Mouse (Mus musculus): ENCODE measurements at regions not wholly inside any gene's neighbourhood (a gene's known extent, or its start where the extent isn't known, plus 50 kb on each side); places are given as distances from the start of the nearest gene placed in this dataset.

GRCm38 (mm10) chr6:148719062-148719461 lies 112.2 kb downstream of the Ipo8 start:
- Histone ChIP-seq H3K4me3 (replicated peaks) (no peak overlapping the region), H3K27me3 (no peaks in the 10 kb centered on the region), H3K9me3 (replicated peaks) (no peaks in the 10 kb centered on the region), H3K4me1 (no peaks in the 10 kb centered on the region), H3K9ac (no peak overlapping the region), H3K27ac (replicated peaks) (no peak overlapping the region), H3K36me3 (no peaks in the 10 kb centered on the region), H3K4me2 (replicated peaks) (no peak overlapping the region)
- no peak for ATAC-seq (ENCODE audit: insufficient number of reproducible peaks, low FRiP score, low TSS enrichment, low read depth)

DNA sequence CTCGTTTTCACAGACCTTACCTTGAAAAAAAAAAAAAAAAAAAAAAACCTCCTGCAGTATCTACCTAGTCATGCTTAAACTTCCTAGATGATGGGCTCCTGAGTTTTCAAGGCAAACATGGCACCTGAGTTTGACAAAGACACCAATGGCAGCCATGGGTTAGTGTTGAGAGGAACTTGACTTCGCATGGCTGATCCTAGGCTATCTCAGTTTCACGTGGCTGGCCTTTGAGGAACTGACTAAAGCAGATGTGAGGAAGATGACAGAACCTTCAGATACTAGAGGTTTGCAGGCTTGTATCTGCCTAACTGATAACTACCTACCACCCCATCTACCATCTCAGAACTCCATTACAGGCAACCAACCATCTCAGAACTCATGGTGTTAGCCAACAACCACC lies 120.9 kb downstream of the Ipo8 start:
- WGBS, result 81% methylated on average over 3 of the region's 3 CpGs
- no peaks in the 10 kb centered on the region for H3K9me3 ChIP-seq (replicated peaks)
- no peak overlapping the region for H3K4me3 ChIP-seq (replicated peaks)
- no peak for ATAC-seq (ENCODE audit: insufficient number of reproducible peaks, low FRiP score, low TSS enrichment, low read depth)
- no peaks in the 10 kb centered on the region for H3K27me3 ChIP-seq
- H3K9ac ChIP-seq, result no peak overlapping the region
- H3K4me2 ChIP-seq (replicated peaks), result no peak overlapping the region
- H3K36me3 ChIP-seq, result no peaks in the 10 kb centered on the region
- no peak overlapping the region for H3K27ac ChIP-seq (replicated peaks)
- H3K4me1 ChIP-seq, result no peaks in the 10 kb centered on the region

GRCm38 (mm10) chr6:148708389-148708788 lies 122.9 kb downstream of the Ipo8 start:
- H3K4me1 ChIP-seq, result no peaks in the 10 kb centered on the region
- H3K27me3 ChIP-seq, result no peaks in the 10 kb centered on the region
- no peak overlapping the region for H3K27ac ChIP-seq (replicated peaks)
- no peak for ATAC-seq (ENCODE audit: insufficient number of reproducible peaks, low FRiP score, low TSS enrichment, low read depth)
- no peak overlapping the region for H3K4me2 ChIP-seq (replicated peaks)
- 65% methylated on average over 2 of the region's 2 CpGs for WGBS
- no peaks in the 10 kb centered on the region for H3K9me3 ChIP-seq (replicated peaks)
- no peaks in the 10 kb centered on the region for H3K36me3 ChIP-seq
- H3K4me3 ChIP-seq (replicated peaks), result no peak overlapping the region
- no peak overlapping the region for H3K9ac ChIP-seq

DNA sequence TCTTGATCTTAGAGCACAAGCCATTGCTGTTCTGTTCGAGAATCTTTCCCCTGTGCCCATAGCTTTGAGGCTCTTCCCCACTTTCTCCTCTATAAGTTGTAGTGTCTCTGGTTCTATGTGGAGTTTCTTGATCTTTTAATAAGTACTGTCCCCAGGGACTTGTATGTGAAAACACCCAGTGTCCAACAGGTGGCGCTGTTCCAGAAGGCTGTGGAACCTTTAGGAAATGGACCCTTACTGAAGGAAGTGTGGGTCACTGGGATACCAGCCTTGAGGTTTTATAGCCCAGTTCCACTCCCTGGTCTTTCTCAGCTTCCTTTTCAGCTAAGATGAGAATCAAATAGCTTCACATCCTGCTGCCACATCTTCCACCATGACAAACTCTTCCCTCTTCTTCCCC lies 125.6 kb downstream of the Ipo8 start:
- H3K36me3 ChIP-seq, result no peaks in the 10 kb centered on the region
- no peak overlapping the region for H3K4me3 ChIP-seq (replicated peaks)
- no peak overlapping the region for H3K4me2 ChIP-seq (replicated peaks)
- H3K4me1 ChIP-seq, result no peaks in the 10 kb centered on the region
- no peak overlapping the region for H3K9ac ChIP-seq
- H3K27me3 ChIP-seq, result no peaks in the 10 kb centered on the region
- 26% methylated on average over 2 of the region's 2 CpGs for WGBS
- H3K27ac ChIP-seq (replicated peaks), result no peak overlapping the region
- H3K9me3 ChIP-seq (replicated peaks), result no peaks in the 10 kb centered on the region
- ATAC-seq (ENCODE audit: insufficient number of reproducible peaks, low FRiP score, low TSS enrichment, low read depth), result no peak

DNA sequence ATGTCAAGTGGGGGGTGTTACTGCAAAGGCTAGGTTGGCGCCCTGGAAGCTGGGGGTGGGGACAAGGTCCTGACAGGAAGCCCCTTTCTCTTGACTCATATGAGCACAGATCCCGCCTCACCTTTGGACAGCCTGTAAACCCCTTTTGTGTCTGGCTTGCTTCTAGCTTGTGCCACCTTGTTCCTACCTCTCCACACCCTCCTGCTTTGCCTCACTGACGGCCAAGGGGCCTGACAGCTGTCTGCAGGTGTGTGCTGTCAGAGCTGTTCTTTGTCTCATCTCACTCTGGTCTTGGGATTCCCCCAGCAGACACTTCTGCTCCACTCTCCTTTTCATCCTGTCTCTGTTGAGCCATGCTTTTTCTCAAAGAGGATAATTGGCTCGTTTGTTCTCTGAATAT lies 137.9 kb downstream of the Ipo8 start:
- Histone ChIP-seq H3K36me3 (no peaks in the 10 kb centered on the region), H3K4me2 (replicated peaks) (no peak overlapping the region), H3K9ac (no peak overlapping the region), H3K27me3 (no peaks in the 10 kb centered on the region), H3K4me3 (replicated peaks) (no peak overlapping the region), H3K9me3 (replicated peaks) (no peaks in the 10 kb centered on the region), H3K4me1 (no peaks in the 10 kb centered on the region), H3K27ac (replicated peaks) (no peak overlapping the region)
- ATAC-seq (ENCODE audit: insufficient number of reproducible peaks, low FRiP score, low TSS enrichment, low read depth), result no peak
- 38% methylated on average over 4 of the region's 4 CpGs for WGBS

GRCm38 (mm10) chr6:148687770-148688169 lies 143.5 kb downstream of the Ipo8 start:
- Histone ChIP-seq H3K4me2 (replicated peaks) (no peak overlapping the region), H3K36me3 (no peaks in the 10 kb centered on the region), H3K9me3 (replicated peaks) (no peaks in the 10 kb centered on the region), H3K27ac (replicated peaks) (no peak overlapping the region), H3K27me3 (no peaks in the 10 kb centered on the region), H3K4me1 (no peaks in the 10 kb centered on the region), H3K4me3 (replicated peaks) (no peak overlapping the region), H3K9ac (no peak overlapping the region)
- ATAC-seq (ENCODE audit: insufficient number of reproducible peaks, low FRiP score, low TSS enrichment, low read depth), result no peak
- WGBS, result 15% methylated on average over 4 of the region's 4 CpGs

DNA sequence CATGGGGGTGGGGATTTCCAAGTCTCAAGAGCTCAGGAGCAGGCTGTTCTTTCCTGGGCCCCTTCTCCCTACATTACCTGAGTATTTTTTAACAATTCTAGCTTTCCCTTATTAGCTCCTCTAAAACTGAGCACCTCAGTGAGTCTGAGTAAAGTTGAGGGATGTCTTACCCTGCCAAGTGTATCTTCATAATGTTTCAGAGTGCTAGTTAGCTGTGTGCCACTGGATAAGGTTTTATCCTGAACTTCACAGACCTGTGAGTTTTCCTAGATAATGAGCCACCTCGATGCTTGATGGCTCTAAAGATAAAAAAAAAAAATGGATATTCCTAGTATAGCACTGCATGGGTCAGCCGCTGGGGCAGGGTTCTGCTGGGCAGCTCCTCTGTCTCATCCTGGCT lies 171.1 kb downstream of the Ipo8 start:
- Histone ChIP-seq H3K9me3 (replicated peaks) (no peaks in the 10 kb centered on the region), H3K36me3 (no peaks in the 10 kb centered on the region), H3K27me3 (no peaks in the 10 kb centered on the region), H3K27ac (replicated peaks) (no peak overlapping the region), H3K9ac (no peak overlapping the region), H3K4me3 (replicated peaks) (no peak overlapping the region), H3K4me2 (replicated peaks) (no peak overlapping the region), H3K4me1 (no peaks in the 10 kb centered on the region)
- ATAC-seq (ENCODE audit: insufficient number of reproducible peaks, low FRiP score, low TSS enrichment, low read depth), result no peak
- WGBS, result 85% methylated on average over 2 of the region's 2 CpGs

- no peak overlapping the region for H3K27ac ChIP-seq (replicated peaks)
- H3K4me1 ChIP-seq, result no peaks in the 10 kb centered on the region
- no peak overlapping the region for H3K9ac ChIP-seq
- H3K4me2 ChIP-seq (replicated peaks), result no peak overlapping the region
- H3K36me3 ChIP-seq, result no peaks in the 10 kb centered on the region
- H3K27me3 ChIP-seq, result no peaks in the 10 kb centered on the region
- H3K4me3 ChIP-seq (replicated peaks), result no peak overlapping the region
- no peak for ATAC-seq (ENCODE audit: insufficient number of reproducible peaks, low FRiP score, low TSS enrichment, low read depth)
- no peaks in the 10 kb centered on the region for H3K9me3 ChIP-seq (replicated peaks)
- 44% methylated on average over 3 of the region's 3 CpGs for WGBS
Measured at GRCm38 (mm10) chr6:148653216-148653615, 178.1 kb downstream of the Ipo8 start.

GRCm38 (mm10) chr6:148652434-148652833 lies 178.8 kb downstream of the Ipo8 start:
- no peaks in the 10 kb centered on the region for H3K9me3 ChIP-seq (replicated peaks)
- no peaks in the 10 kb centered on the region for H3K27me3 ChIP-seq
- H3K4me3 ChIP-seq (replicated peaks), result no peak overlapping the region
- WGBS, result 62% methylated on average over 4 of the region's 4 CpGs
- ATAC-seq (ENCODE audit: insufficient number of reproducible peaks, low FRiP score, low TSS enrichment, low read depth), result no peak
- H3K27ac ChIP-seq (replicated peaks), result no peak overlapping the region
- H3K9ac ChIP-seq, result no peak overlapping the region
- no peak overlapping the region for H3K4me2 ChIP-seq (replicated peaks)
- no peaks in the 10 kb centered on the region for H3K4me1 ChIP-seq
- H3K36me3 ChIP-seq, result no peaks in the 10 kb centered on the region

DNA sequence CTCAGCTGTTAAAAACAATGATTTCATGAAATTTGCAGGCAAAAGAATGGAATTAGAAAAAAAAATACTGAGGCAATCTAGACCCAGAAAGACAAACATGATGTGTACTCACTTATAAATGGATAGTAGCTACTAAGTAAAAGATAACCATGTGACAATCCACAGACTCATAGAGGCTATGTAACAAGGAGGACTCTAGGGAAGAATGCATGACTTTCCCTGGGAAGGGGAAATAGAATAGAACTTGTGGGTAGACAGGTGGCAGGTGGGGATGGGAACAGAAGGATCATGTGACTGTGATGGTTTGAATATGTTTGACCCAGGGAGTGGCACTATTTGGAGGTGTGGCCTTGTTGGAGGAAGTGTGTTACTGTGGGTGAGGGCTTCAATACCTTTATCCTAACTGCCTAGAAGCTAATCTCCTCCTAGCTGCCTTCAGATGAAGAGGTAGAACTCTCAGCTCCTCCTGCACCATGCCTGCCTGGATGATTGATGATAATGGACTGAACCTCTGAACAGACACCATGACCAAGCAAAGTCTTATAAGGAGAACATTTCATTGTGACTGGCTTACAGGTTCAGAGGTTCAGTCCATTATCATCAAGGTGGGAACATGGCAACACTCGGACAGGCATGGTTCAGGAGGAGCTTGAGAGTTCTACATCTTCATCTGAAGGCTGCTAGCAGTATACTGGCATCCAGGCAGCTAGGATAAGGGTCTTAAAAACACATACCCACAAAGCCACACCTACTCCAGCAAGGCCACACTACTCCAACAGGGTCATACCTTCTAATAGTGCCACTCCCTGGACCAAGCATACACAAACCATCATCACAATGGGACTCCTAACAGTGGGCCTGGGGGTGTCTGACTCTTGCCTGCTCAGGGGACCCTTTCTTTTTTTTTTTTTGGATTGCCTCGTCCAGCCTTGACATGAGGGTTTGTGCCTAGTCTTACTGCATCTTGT lies 183.6 kb downstream of the Ipo8 start:
- Histone ChIP-seq H3K4me2 (replicated peaks) (no peak overlapping the region), H3K27me3 (no peaks in the 10 kb centered on the region), H3K4me3 (replicated peaks) (no peak overlapping the region), H3K36me3 (no peaks in the 10 kb centered on the region), H3K4me1 (no peaks in the 10 kb centered on the region), H3K27ac (replicated peaks) (no peak overlapping the region), H3K9ac (no peak overlapping the region), H3K9me3 (replicated peaks) (no peaks in the 10 kb centered on the region)
- ATAC-seq (ENCODE audit: insufficient number of reproducible peaks, low FRiP score, low TSS enrichment, low read depth), result no peak
- WGBS, result 61% methylated on average over 2 of the region's 2 CpGs

DNA sequence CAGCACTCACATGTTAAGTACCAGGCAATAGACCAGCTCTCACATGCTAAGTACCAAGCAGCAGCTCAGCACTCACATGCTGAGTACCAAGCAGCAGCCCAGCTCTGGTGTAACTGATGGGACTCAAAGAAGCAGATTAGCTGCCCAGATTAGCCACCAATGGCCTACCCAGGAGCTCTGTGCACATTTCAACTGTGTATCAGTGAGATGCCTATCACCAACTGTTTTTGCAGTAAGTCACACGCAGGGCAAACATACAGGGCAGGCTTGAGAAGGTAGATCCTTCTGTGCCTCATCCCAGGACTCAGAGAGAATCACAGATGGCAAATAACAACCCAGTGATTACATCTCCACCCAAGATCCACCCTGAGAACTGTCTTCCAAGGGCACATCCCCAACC lies 190.7 kb downstream of the Ipo8 start:
- H3K27ac ChIP-seq (replicated peaks), result no peak overlapping the region
- no peak for ATAC-seq (ENCODE audit: insufficient number of reproducible peaks, low FRiP score, low TSS enrichment, low read depth)
- no peaks in the 10 kb centered on the region for H3K9me3 ChIP-seq (replicated peaks)
- H3K9ac ChIP-seq, result no peak overlapping the region
- no peak overlapping the region for H3K4me3 ChIP-seq (replicated peaks)
- no peak overlapping the region for H3K4me2 ChIP-seq (replicated peaks)
- WGBS, result 87% methylated on average over 1 of the region's 1 CpGs
- H3K36me3 ChIP-seq, result no peaks in the 10 kb centered on the region
- H3K4me1 ChIP-seq, result no peaks in the 10 kb centered on the region
- no peaks in the 10 kb centered on the region for H3K27me3 ChIP-seq

GRCm38 (mm10) chr6:148634148-148634547 lies 190.0 kb upstream of the Tmtc1 start:
- no peak for ATAC-seq (ENCODE audit: insufficient number of reproducible peaks, low FRiP score, low TSS enrichment, low read depth)
- Histone ChIP-seq H3K27me3 (no peaks in the 10 kb centered on the region), H3K27ac (replicated peaks) (no peak overlapping the region), H3K4me3 (replicated peaks) (no peak overlapping the region), H3K4me2 (replicated peaks) (no peak overlapping the region), H3K9ac (no peak overlapping the region), H3K9me3 (replicated peaks) (no peaks in the 10 kb centered on the region), H3K4me1 (no peaks in the 10 kb centered on the region), H3K36me3 (no peaks in the 10 kb centered on the region)
- WGBS, result 67% methylated on average over 2 of the region's 2 CpGs

All from embryonic facial prominence, embryonic 15.5 days (tissue).